Mouse (Mus musculus): ENCODE measurements around the gene D630023F18Rik. TPM values are rescaled to one million over a fixed set of nuclear protein-coding genes. Genes with fewer than 3 reads are reported as not detected.

The D630023F18Rik gene
- total and polyA plus RNA-seq, 3 experiments: not detected

DNA sequence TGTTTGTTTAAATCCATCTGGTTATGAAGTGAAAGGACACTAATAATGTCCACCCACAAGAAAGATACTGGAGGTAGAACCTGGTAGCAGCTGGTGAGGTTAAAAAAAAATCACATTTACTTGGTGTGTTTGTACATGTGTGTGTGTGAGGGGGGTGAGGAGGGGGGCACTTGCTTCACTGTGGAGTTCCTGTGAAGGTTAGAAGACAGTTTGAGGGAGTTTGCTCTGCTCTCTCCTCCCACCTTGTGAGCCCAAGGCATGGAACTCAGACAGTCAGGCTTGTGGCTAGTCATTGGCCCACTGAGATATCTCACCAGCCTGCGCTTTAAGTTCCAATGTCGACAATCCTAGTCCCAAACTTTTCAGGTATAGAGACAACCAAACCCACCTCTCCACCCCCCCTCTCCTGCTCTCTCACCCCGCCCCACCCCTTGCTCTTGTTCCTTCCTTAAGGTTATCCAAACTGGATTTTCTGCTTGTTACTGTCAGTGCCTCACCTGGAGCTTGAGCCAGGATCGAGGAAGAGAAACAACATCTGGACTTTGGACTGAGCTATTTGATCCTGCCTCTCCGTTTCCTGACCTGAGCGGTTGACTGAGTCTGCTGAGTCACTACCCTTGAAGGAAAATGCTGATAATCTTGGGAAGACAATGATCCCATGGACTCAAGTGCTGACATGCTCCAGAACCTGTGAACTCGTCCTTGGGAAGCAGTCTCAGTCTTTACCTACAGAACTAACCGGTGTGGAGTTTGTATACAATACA is 4.7 kb downstream of the D630023F18Rik start:
- H3K36me3 ChIP-seq (ENCODE audit: control insufficient read depth in 1 of 2, insufficient read depth in 2 of 2, low read length in 2 of 2): no peaks in the 10 kb centered on the region
- no peaks in the 10 kb centered on the region for H3K9me3 ChIP-seq (replicated peaks; ENCODE audit: insufficient read depth, low read length)
- no peak overlapping the region for H3K4me3 ChIP-seq (ENCODE audit: control insufficient read depth in 1 of 2, insufficient read depth in 1 of 2, low read depth in 2 of 2, low read length in 2 of 2)
- DNase-seq (ENCODE audit: low read depth, low spot score): no peak
- no peaks in the 10 kb centered on the region for H3K79me2 ChIP-seq (ENCODE audit: control insufficient read depth, insufficient read depth, low read length, poor library complexity)
- no peak for TF ChIP-seq POLR2AphosphoS5 (IDR thresholded peaks at IDR 0.05; ENCODE audit: borderline replicate concordance, low read depth, low read length)
- TF ChIP-seq NRF1 (IDR thresholded peaks at IDR 0.05; ENCODE audit: insufficient read depth, low read depth, low read length, poor library complexity, severe bottlenecking): no peak
- no peak for TF ChIP-seq MAZ (IDR thresholded peaks at IDR 0.05; ENCODE audit: low read depth, low read length)
- no peak for TF ChIP-seq CTCF (IDR thresholded peaks at IDR 0.05 in 2 of 3, conservative IDR thresholded peaks at IDR 0.05 in 1 of 3; ENCODE audit: control insufficient read depth in 1 of 3, insufficient read depth in 1 of 3, low read depth in 2 of 3, low read length in 3 of 3, poor library complexity in 1 of 3, severe bottlenecking in 1 of 3)
- TF ChIP-seq MYB (IDR thresholded peaks at IDR 0.05; ENCODE audit: low read depth, low read length): no peak
- TF ChIP-seq TBP (IDR thresholded peaks at IDR 0.05; ENCODE audit: low read depth, low read length): no peak
- no peak for TF ChIP-seq POLR2AphosphoS2 (IDR thresholded peaks at IDR 0.05; ENCODE audit: low read length)
- no peak for TF ChIP-seq ELF1 (IDR thresholded peaks at IDR 0.05; ENCODE audit: low read depth, low read length)
- no peak for TF ChIP-seq USF1 (IDR thresholded peaks at IDR 0.05; ENCODE audit: low read depth, low read length)
- no peak for TF ChIP-seq JUND (IDR thresholded peaks at IDR 0.05; ENCODE audit: low read depth, low read length)
- no peak for TF ChIP-seq UBTF (IDR thresholded peaks at IDR 0.05; ENCODE audit: borderline replicate concordance, insufficient read depth, low read depth, low read length)
- no peak for TF ChIP-seq USF2 (IDR thresholded peaks at IDR 0.05; ENCODE audit: borderline replicate concordance in 1 of 2, insufficient read depth in 1 of 2, low read depth in 1 of 2, low read length in 2 of 2)
- TF ChIP-seq E2F4 (IDR thresholded peaks at IDR 0.05; ENCODE audit: borderline replicate concordance, low read depth, low read length): no peak
- no peak for TF ChIP-seq MAX (IDR thresholded peaks at IDR 0.05; ENCODE audit: low read length)
- no peak for TF ChIP-seq CHD2 (IDR thresholded peaks at IDR 0.05; ENCODE audit: low read length)
- no peak for TF ChIP-seq GABPA (IDR thresholded peaks at IDR 0.05; ENCODE audit: low read depth, low read length)
- no peak for TF ChIP-seq POLR2A (IDR thresholded peaks at IDR 0.05; ENCODE audit: control insufficient read depth in 1 of 2, insufficient read depth in 1 of 2, low read depth in 1 of 2, low read length in 2 of 2, poor library complexity in 1 of 2)
- no peak overlapping the region for H3K27ac ChIP-seq (ENCODE audit: control insufficient read depth, low read depth, low read length)
- no peaks in the 10 kb centered on the region; a peak in 1 of 4 replicates for H3K27me3 ChIP-seq (ENCODE audit: control insufficient read depth in 1 of 2, insufficient read depth in 2 of 2, low read length in 2 of 2)
- no peak overlapping the region for H3K9ac ChIP-seq (ENCODE audit: control insufficient read depth, low read depth, low read length, poor library complexity, severe bottlenecking)
- H3K4me1 ChIP-seq (ENCODE audit: control insufficient read depth in 1 of 2, insufficient read depth in 2 of 2, low read length in 2 of 2): no peaks in the 10 kb centered on the region

GRCm38 (mm10) chr1:65113536-65114172 is 9.4 kb downstream of the D630023F18Rik start:
- H3K27ac ChIP-seq (ENCODE audit: control insufficient read depth, low read depth, low read length): no peak overlapping the region
- H3K4me1 ChIP-seq (ENCODE audit: control insufficient read depth in 1 of 2, insufficient read depth in 2 of 2, low read length in 2 of 2): peaks cover 0 to 5% of the 10 kb centered on the region in 2 experiments; a peak in 2 of 4 replicates
- H3K9ac ChIP-seq (ENCODE audit: control insufficient read depth, low read depth, low read length, poor library complexity, severe bottlenecking): no peak overlapping the region
- H3K79me2 ChIP-seq (ENCODE audit: control insufficient read depth, insufficient read depth, low read length, poor library complexity): no peaks in the 10 kb centered on the region
- no peak overlapping the region for H3K4me3 ChIP-seq (ENCODE audit: control insufficient read depth in 1 of 2, insufficient read depth in 1 of 2, low read depth in 2 of 2, low read length in 2 of 2)
- H3K9me3 ChIP-seq (replicated peaks; ENCODE audit: insufficient read depth, low read length): no peaks in the 10 kb centered on the region
- no peaks in the 10 kb centered on the region for H3K27me3 ChIP-seq (ENCODE audit: control insufficient read depth in 1 of 2, insufficient read depth in 2 of 2, low read length in 2 of 2)
- H3K36me3 ChIP-seq (ENCODE audit: control insufficient read depth in 1 of 2, insufficient read depth in 2 of 2, low read length in 2 of 2): peaks cover 0 to 4% of the 10 kb centered on the region in 2 experiments; a peak in 2 of 4 replicates
- TF ChIP-seq E2F4 (IDR thresholded peaks at IDR 0.05; ENCODE audit: borderline replicate concordance, low read depth, low read length) (no peak), ZKSCAN1 (IDR thresholded peaks at IDR 0.05; ENCODE audit: low read depth, low read length) (no peak), GATA1 (IDR thresholded peaks at IDR 0.05; ENCODE audit: low read depth, low read length) (no peak), MEF2A (IDR thresholded peaks at IDR 0.05; ENCODE audit: extremely low read depth, insufficient replicate concordance, low read depth, low read length, poor library complexity, severe bottlenecking) (no peak), BHLHE40 (IDR thresholded peaks at IDR 0.05; ENCODE audit: borderline replicate concordance, low read depth, low read length) (no peak), UBTF (IDR thresholded peaks at IDR 0.05; ENCODE audit: borderline replicate concordance, insufficient read depth, low read depth, low read length) (no peak), MAZ (IDR thresholded peaks at IDR 0.05; ENCODE audit: low read depth, low read length) (no peak), ZC3H11A (IDR thresholded peaks at IDR 0.05; ENCODE audit: low read depth, low read length) (no peak), ZNF384 (IDR thresholded peaks at IDR 0.05; ENCODE audit: low read depth, low read length) (no peak), MAX (IDR thresholded peaks at IDR 0.05; ENCODE audit: low read length) (no peak), MYB (IDR thresholded peaks at IDR 0.05; ENCODE audit: low read depth, low read length) (no peak), TCF12 (IDR thresholded peaks at IDR 0.05; ENCODE audit: low read depth, low read length) (no peak), SIN3A (IDR thresholded peaks at IDR 0.05; ENCODE audit: low read length) (no peak), POLR2AphosphoS5 (IDR thresholded peaks at IDR 0.05; ENCODE audit: borderline replicate concordance, low read depth, low read length) (no peak), JUND (IDR thresholded peaks at IDR 0.05; ENCODE audit: low read depth, low read length) (no peak), EP300 (IDR thresholded peaks at IDR 0.05; ENCODE audit: low read depth in 1 of 2, low read length in 2 of 2) (no peak), CHD2 (IDR thresholded peaks at IDR 0.05; ENCODE audit: low read length) (no peak), NRF1 (IDR thresholded peaks at IDR 0.05; ENCODE audit: insufficient read depth, low read depth, low read length, poor library complexity, severe bottlenecking) (no peak), RAD21 (IDR thresholded peaks at IDR 0.05; ENCODE audit: low read depth, low read length) (no peak)
- no peak for DNase-seq (ENCODE audit: low read depth, low spot score)
